Mouse (Mus musculus) embryonic fibroblast, embryonic 13.5 days (primary cell): ENCODE results near the gene Mlana. TPM values are rescaled to one million over a fixed set of nuclear protein-coding genes. Genes with fewer than 3 reads are reported as not detected.

Experiments used
- H3K27ac ChIP-seq: 2 replicates; pipeline ENCODE4 v1.5.1; 2012; ENCODE audit warnings: low read length, control low read depth, inconsistent platforms; ENCODE audit not compliant: insufficient read depth
- H3K4me1 ChIP-seq: 2 replicates; pipeline ENCODE4 v1.6.1; 2011; ENCODE audit warnings: low read length; ENCODE audit not compliant: control insufficient read depth, insufficient read depth
- H3K4me3 ChIP-seq: 2 replicates; pipeline ENCODE4 v1.5.1; 2011; ENCODE audit warnings: mild to moderate bottlenecking, control low read depth, low read length; ENCODE audit not compliant: insufficient read depth
- CTCF ChIP-seq: IDR thresholded peaks from 2 replicates; pipeline ENCODE4 v1.5.1; 2011; ENCODE audit warnings: mild to moderate bottlenecking, control low read depth, low read length, moderate library complexity, borderline replicate concordance; ENCODE audit not compliant: insufficient read depth
- POLR2A ChIP-seq: IDR thresholded peaks from 2 replicates; pipeline ENCODE4 v1.6.1; 2011; ENCODE audit warnings: low read depth, mild to moderate bottlenecking, control low read depth, low read length, moderate library complexity
- polyA plus RNA-seq: library from polyadenylated mRNA; stranded (reverse); fragments of >200 nt; gene quantifications from 2 replicates; pipeline ENCODE4 v1.2.4, GENCODE M21; 2011; ENCODE audit warnings: low read depth; ENCODE audit not compliant: missing spikeins, insufficient read length

The Mlana gene
- polyA plus RNA-seq, 1 experiment: not detected

DNA sequence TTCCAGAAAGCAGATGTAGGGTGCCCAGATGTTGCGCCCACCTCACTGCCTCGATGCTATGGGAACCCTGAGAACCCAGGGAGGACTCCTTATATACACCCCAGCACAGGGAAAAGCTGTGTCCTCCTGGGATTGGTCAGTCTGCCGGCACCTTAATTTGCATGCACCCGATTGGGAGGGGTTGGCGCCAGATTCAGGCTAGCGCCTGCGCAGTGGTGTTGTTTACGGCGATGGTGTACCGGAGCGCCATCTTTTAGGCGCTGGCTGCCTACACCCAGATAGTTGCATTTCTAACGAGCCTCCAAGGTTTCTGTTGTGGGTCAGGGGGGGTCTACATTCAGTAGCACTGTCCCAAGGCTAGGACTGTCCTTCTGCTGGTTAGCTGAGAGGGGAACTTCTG is 25.0 kb upstream of the Mlana start:
- Histone ChIP-seq H3K4me1 (no peaks in the 10 kb centered on the region), H3K4me3 (no peak overlapping the region), H3K27ac (no peak overlapping the region)
- TF ChIP-seq POLR2A (no peak), CTCF (no peak)

DNA sequence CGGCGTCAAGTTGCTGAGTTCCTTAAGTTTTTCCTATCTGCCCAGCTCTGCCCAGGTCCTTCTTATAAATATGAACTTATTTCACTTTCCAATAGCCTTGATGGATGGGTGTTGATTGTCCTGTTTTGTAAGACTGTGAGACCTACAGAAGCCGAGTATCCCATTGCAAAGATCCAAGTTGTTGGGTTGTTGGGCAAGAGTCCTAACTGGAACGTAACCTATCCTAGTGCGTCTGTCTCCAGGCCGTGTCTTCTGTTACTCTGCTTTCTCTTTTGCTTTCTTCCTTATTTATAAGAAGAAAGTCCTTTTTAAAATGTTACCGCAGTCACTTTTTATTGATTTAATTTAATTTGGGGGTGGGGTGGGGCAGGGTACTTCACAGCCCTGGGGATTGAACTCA is 22.7 kb upstream of the Mlana start:
- Histone ChIP-seq H3K4me1 (no peaks in the 10 kb centered on the region), H3K27ac (no peak overlapping the region), H3K4me3 (no peak overlapping the region)
- TF ChIP-seq CTCF (no peak), POLR2A (no peak)

DNA sequence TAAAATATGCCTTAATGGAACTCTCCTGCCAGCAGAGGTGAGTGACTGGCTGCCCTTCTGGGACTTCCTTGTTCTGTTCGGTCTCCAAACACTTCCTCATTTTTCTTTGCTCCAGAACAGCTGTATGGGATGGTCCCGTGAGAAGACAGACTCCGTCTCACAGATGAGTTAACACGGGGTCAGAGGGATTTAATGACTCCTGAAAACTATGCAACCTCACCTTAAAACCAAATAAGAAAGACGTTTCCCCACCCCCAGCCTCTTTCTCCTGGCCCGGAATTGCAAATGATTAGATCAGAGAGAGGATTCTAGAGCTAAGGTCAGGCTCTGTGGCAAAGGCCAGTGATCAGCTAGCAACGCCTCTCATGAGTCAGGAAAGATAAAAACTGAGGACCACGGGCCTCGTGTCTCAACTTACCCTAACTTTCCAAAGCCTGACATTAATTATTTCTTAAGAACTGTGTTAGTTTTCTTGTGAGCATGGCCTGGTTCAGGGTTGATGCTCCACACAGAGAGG is 22.0 kb upstream of the Mlana start:
- Histone ChIP-seq H3K4me3 (no peak overlapping the region), H3K27ac (no peak overlapping the region), H3K4me1 (no peaks in the 10 kb centered on the region)
- no peak for TF ChIP-seq POLR2A
- TF ChIP-seq CTCF: no peak

DNA sequence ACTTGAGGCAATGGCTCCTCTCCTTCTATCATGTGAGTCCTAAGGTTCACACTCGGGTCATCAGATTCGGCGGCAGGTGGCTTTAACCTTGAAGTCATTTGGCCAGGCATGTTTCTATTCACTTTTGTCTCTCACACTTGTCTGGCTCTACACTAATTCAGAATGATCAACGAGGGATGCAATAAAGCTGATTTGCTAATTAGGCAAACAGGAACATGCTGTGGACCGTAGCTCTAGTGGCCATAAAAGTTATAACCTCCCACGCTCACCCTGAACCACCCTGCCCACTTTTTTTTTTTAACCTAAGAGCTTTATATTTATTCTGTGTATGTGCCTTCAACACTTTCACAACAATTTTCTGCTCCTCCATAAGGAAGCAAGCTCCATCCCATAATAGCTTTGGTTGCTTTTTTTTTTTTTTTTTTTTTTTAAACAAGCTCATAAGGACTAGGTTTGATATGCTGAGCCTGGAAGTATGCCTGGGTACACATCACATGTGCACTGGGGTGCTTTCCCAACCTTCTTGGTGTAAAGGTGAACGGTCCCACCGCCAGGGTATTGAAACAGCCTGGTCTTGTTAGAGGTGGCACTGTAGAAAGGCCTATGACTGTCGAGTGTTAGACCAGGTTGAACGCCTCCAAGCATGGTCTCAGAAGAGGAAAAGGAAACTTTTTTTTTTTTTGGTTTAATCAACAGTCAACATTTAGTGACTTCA is 21.0 kb upstream of the Mlana start:
- H3K4me1 ChIP-seq: no peaks in the 10 kb centered on the region
- TF ChIP-seq POLR2A (no peak), CTCF (no peak)

DNA sequence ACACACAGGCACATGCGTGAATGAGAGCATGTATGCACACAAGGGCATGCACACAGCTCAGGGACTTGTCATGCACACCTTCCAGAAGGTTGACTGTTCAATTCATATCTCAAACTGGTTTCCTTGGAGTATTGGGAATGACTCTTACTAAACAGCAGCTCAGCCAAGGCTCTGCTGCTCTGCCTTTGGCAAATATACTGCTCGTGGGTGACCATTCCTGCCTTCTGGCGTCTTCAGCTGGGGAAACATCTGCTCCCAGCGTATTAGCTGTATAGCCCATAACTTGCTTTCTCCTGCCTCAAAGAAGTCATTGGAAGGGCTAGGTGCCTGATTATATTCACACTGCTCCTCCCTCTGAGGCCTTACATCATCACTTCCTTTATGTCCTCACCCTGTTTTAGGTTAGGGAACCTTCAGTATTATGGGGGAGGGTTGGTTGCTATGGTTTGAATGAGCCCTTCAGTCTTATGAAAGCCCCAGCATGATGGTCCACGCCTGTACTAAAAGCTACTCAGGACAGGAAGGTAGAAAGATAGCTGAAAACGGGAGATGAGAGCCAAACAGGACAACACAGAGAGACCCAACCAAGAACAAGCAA is 19.3 kb upstream of the Mlana start:
- Histone ChIP-seq H3K4me3 (no peak overlapping the region), H3K27ac (no peak overlapping the region), H3K4me1 (no peaks in the 10 kb centered on the region)
- TF ChIP-seq CTCF: no peak
- no peak for TF ChIP-seq POLR2A

More for the DNA sequence above, 21.0 kb upstream of the Mlana start:
- H3K27ac ChIP-seq: no peak overlapping the region
- no peak overlapping the region for H3K4me3 ChIP-seq

DNA sequence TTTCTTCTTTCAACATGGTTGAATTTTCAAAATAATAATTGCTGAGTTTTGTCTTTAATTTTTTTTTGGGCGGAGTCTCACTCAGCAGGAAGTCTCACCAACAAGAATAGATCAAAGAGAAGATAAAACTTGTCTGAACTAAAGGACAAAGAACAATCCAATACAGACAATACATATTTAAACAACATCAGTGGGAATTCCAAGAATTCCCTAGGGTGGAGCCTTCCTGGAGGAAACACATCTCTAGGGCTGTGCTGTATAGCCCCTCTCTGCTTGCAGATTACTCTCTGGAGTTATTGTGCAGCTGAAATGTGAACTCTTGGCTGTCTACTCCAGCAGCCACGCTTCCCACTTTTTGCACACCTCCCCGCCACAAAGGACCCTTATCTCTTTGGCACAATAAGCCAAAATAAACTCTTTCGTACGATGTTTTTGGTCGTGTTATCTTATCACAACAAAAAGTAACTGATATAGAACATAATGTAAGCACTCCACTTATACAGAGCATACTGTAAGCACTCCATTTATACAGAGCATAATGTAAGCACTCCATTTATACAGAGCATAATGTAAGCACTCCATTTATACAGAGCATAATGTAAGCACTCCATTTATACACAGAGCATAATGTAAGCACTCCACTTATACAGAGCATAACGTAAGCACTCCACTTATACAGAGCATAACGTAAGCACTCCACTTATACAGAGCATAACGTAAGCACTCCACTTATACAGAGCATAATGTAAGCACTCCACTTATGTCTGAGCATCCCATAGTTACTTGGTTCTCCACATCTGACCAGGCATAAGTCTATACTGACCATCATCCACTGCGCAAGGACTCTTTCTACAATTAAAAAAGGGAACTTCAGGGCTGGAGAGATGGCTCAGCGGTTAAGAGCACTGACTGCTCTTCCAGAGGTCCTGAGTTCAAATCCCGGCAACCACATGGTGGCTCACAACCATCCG is 17.2 kb upstream of the Mlana start:
- TF ChIP-seq CTCF (no peak), POLR2A (no peak)
- no peak overlapping the region for H3K27ac ChIP-seq
- no peaks in the 10 kb centered on the region for H3K4me1 ChIP-seq
- H3K4me3 ChIP-seq: no peak overlapping the region

DNA sequence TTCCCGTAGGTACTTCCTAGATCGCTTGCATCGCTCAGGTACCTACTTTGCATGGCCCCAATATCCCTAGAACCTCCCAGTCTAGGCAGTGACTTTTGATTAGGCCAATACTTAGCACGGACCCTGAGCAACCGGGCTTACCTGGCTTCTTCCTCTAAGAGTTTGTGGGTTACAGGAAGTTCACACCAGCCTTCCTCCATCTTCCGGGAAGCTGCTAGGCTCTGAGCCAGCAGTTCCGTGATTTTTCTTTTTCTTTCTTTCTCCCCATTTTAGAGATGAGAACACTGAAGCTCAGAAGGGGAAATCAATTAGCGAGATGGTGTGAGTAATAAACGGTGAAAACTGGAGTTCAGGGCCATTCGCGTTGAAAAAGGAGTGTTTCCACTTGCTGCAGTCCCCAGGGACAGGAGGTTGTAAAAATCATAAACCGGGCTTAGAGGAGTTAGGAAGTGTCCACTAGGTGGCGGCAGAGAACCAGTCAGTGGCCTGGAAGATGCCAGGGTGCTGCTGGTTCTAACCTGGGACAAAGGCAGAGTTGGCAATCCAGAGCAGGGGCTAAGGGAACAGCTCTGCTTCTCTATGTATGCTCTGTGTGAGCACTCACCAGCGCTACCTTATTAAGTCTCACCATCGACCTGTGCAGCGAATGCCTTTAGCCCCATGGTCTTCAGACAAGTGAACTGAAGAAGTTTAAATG is 13.6 kb upstream of the Mlana start:
- no peaks in the 10 kb centered on the region for H3K4me1 ChIP-seq
- H3K4me3 ChIP-seq: no peak overlapping the region
- TF ChIP-seq CTCF (peak; percentile 52), POLR2A (no peak)
- H3K27ac ChIP-seq: no peak overlapping the region

DNA sequence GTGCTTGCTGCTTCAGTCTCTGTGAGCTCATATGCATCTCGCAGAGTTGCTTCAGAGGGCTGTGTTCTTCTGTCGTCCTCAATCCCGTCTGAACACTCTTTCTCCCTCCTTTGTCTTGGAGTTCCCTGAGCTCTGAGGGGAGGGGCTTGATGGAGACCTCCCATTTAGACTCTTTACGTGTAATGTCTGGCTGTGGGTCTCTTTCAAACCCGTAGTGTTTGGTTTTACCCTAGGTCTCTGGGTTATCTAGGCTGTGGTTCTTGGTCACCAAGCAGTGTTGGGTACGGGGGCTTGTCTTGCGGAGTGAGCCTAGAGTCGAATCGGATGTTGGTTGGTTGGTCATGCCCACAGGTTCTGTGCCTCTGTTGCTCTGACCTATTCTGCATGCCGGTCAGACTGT is 2.6 kb upstream of the Mlana start:
- H3K27ac ChIP-seq: no peak overlapping the region
- H3K4me1 ChIP-seq: no peaks in the 10 kb centered on the region
- no peak for TF ChIP-seq POLR2A
- no peak for TF ChIP-seq CTCF
- no peak overlapping the region for H3K4me3 ChIP-seq

DNA sequence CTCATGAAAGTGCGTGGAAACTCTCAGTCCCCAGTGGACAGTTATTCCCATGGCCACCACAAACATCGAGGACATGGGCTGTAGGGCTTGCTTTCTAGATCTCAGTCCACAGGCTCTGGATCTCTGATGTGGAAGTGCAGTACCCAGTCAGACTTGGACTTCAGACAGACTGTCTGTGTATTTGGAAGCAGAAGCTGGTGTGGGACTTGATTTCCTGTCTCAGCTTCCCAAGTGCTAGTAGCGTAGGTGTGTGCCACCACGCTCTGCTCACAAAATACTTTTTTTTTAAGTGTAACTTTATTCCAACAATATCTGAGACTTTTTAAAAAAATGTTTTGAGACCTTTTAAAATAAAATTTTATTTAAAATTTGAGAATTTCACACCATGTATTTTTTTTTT is 1.3 kb upstream of the Mlana start:
- H3K4me3 ChIP-seq: no peak overlapping the region
- no peak for TF ChIP-seq POLR2A
- no peak for TF ChIP-seq CTCF
- H3K27ac ChIP-seq: no peak overlapping the region

DNA sequence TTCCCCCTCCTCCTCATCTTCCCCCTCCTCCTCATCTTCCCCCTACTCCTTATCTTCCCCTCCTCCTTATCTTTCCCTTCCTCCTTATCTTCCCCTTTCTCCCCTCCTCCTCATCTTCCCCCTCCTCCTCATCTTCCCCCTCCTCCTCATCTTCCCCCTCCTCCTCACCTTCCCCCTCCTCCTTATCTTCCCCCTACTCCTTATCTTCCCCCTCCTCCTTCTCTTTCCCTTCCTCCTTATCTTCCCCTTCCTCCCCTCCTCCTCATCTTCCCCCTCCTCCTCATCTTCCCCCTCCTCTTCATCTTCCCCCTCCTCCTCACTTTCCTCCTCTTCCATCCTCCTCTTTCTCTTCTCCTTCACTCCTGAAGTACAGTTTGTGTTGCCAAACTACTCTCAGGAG is 784 bp upstream of the Mlana start:
- Histone ChIP-seq H3K4me1 (no peaks in the 10 kb centered on the region), H3K27ac (no peak overlapping the region), H3K4me3 (no peak overlapping the region)
- TF ChIP-seq CTCF: no peak
- TF ChIP-seq POLR2A: no peak

More for the DNA sequence above, 1.3 kb upstream of the Mlana start:
- H3K4me1 ChIP-seq: no peaks in the 10 kb centered on the region
